ENCODE assay signal across 7 mouse cellular contexts in genomic region chr9:108782836-108783547, GRCm38 (mm10). TPM values are rescaled to one million over a fixed set of nuclear protein-coding genes. Genes with fewer than 3 reads are reported as not detected.
DNase-seq lines count a peak whose midpoint lies in the region; ATAC-seq and TF ChIP-seq lines count a peak whose summit lies in the region.

No protein-coding gene starts in this region.

- H3K9me3 ChIP-seq in lung, embryonic 16.5 days (ENCODE audit: control insufficient read depth, low read length): no peaks in the 10 kb centered on the region
- no peaks in the 10 kb centered on the region for H3K9me3 ChIP-seq in erythroblast, embryonic 14.5 days (ENCODE audit: control insufficient read depth, low read length)
- H3K9me3 ChIP-seq in limb, embryonic 12.5 days: no peaks in the 10 kb centered on the region

- ATAC-seq in lung, embryonic 16.5 days (ENCODE audit: low read depth): peak; percentile 5; the same call in 1 of the 2 replicates
- ATAC-seq in limb, embryonic 12.5 days (ENCODE audit: insufficient number of reproducible peaks, insufficient read depth, low FRiP score, low TSS enrichment, low read depth): peak; percentile 3; the same call in 1 of the 2 replicates
- no peak for ATAC-seq in activated CD4-positive, CD25-positive, alpha-beta regulatory T cell, adult 4 months

- H3K27me3 ChIP-seq in lung, embryonic 16.5 days (ENCODE audit: control insufficient read depth, insufficient read depth, low read depth, low read length): no peaks in the 10 kb centered on the region
- peaks cover 18% of the 10 kb centered on the region for H3K27me3 ChIP-seq in erythroblast, embryonic 14.5 days (ENCODE audit: control insufficient read depth)
- H3K27me3 ChIP-seq in limb, embryonic 12.5 days: no peaks in the 10 kb centered on the region
- H3K27me3 ChIP-seq in small intestine, adult 2 months (ENCODE audit: control insufficient read depth, insufficient read depth, low read length): no peaks in the 10 kb centered on the region; the same call in 1 of the 2 replicates

- peak overlapping the region; percentile 51 for H3K4me2 ChIP-seq in lung, embryonic 16.5 days (ENCODE audit: low read depth, low read length)
- H3K4me2 ChIP-seq in limb, embryonic 12.5 days: peak overlapping the region; percentile 63

- peak overlapping the region; percentile 15; the same call in 1 of the 2 replicates for H3K27ac ChIP-seq in lung, embryonic 16.5 days (ENCODE audit: low read length)
- peak overlapping the region; percentile 57; the same call in 1 of the 2 replicates for H3K27ac ChIP-seq in limb, embryonic 12.5 days
- peak overlapping the region; percentile 50; the same call in 1 of the 2 replicates for H3K27ac ChIP-seq in small intestine, adult 2 months (ENCODE audit: insufficient read depth, low read depth, low read length)

- H3K4me1 ChIP-seq in lung, embryonic 16.5 days (replicated peaks; ENCODE audit: control insufficient read depth, insufficient read depth, low read length): peaks cover 26% of the 10 kb centered on the region
- H3K4me1 ChIP-seq in erythroblast, embryonic 14.5 days (ENCODE audit: control insufficient read depth): peaks cover 47% of the 10 kb centered on the region
- H3K4me1 ChIP-seq in limb, embryonic 12.5 days (replicated peaks): peaks cover 38% of the 10 kb centered on the region
- peaks cover 20% of the 10 kb centered on the region; the same call in 1 of the 2 replicates for H3K4me1 ChIP-seq in small intestine, adult 2 months (ENCODE audit: control insufficient read depth, insufficient read depth, insufficient read length, low read length)

- no peak for TF ChIP-seq POLR2A in small intestine, adult 2 months (IDR thresholded peaks at IDR 0.05; ENCODE audit: low read depth, low read length)

- no peak for TF ChIP-seq CTCF in small intestine, adult 2 months (IDR thresholded peaks at IDR 0.05; ENCODE audit: extremely low read depth, insufficient read length, insufficient replicate concordance, low read depth, low read length)

- peak overlapping the region; percentile 88 for H3K4me3 ChIP-seq in lung, embryonic 16.5 days (ENCODE audit: low read length)
- H3K4me3 ChIP-seq in erythroblast, embryonic 14.5 days (replicated peaks): peak overlapping the region; percentile 97
- H3K4me3 ChIP-seq in limb, embryonic 12.5 days (replicated peaks): peak overlapping the region; percentile 78
- H3K4me3 ChIP-seq in small intestine, adult 2 months (ENCODE audit: low read depth, low read length): peak overlapping the region; percentile 94

- no peak for DNase-seq in lung, adult 18-20 months
- DNase-seq in urinary bladder, adult 18-20 months (ENCODE audit: low spot score in 2 of 2): no peak

- 20% methylated on average over 9 of the region's 9 CpGs for WGBS in lung, embryonic 16.5 days
- 36% methylated on average over 9 of the region's 9 CpGs for WGBS in limb, embryonic 12.5 days
- 32% methylated on average over 9 of the region's 9 CpGs for WGBS in small intestine, adult 2 months

- no peaks in the 10 kb centered on the region; the same call in 1 of the 2 replicates for H3K36me3 ChIP-seq in lung, embryonic 16.5 days (ENCODE audit: control insufficient read depth, insufficient read depth, low read length)
- H3K36me3 ChIP-seq in erythroblast, embryonic 14.5 days (ENCODE audit: control insufficient read depth): peaks cover 23% of the 10 kb centered on the region
- H3K36me3 ChIP-seq in limb, embryonic 12.5 days: peaks cover 12% of the 10 kb centered on the region
- peaks cover 2% of the 10 kb centered on the region; the same call in 1 of the 2 replicates for H3K36me3 ChIP-seq in small intestine, adult 2 months (ENCODE audit: control insufficient read depth, insufficient read depth, low read length)

- H3K9ac ChIP-seq in lung, embryonic 16.5 days (ENCODE audit: low read length): peak overlapping the region; percentile 98
- H3K9ac ChIP-seq in limb, embryonic 12.5 days (replicated peaks): peak overlapping the region; percentile 97

RNA-seq across cellular contexts. Expression of gene Ip6k2, which starts 0.6 kb away (rescaled TPM):
- 62.1 and 68.1 TPM in 2 replicates for polyA plus RNA-seq in lung, embryonic 16.5 days (2015; fragmentation: Nextera tagmentation; extraction: Ambion mirVana)
- polyA plus RNA-seq in erythroblast, embryonic 14.5 days (2012): 5.9 and 7.9 TPM in 2 replicates
- 144 and 146 TPM in 2 replicates for polyA plus RNA-seq in limb, embryonic 12.5 days (2016; fragmentation: Nextera tagmentation; extraction: Ambion mirVana)
- 45.0 and 53.8 TPM in 2 replicates for polyA plus RNA-seq in small intestine, adult 2 months (2012; rRNA removed)
- polyA plus RNA-seq in activated CD4-positive, CD25-positive, alpha-beta regulatory T cell, adult 4 months (2017; shearing (Covaris generic)): 10 to 100 TPM; 13.2 to 15.8 TPM

RNA-seq across cellular contexts. Expression of gene Nckipsd, which starts 25.2 kb away (rescaled TPM):
- 13.2 and 15.4 TPM in 2 replicates for polyA plus RNA-seq in lung, embryonic 16.5 days (2015; fragmentation: Nextera tagmentation; extraction: Ambion mirVana)
- polyA plus RNA-seq in erythroblast, embryonic 14.5 days (2012): 0.14 and 1.5 TPM in 2 replicates
- 19.3 and 21.6 TPM in 2 replicates for polyA plus RNA-seq in limb, embryonic 12.5 days (2016; fragmentation: Nextera tagmentation; extraction: Ambion mirVana)
- polyA plus RNA-seq in small intestine, adult 2 months (2012; rRNA removed): 13.5 and 18.1 TPM in 2 replicates
- 1 to 10 TPM; 3.9 to 7.3 TPM for polyA plus RNA-seq in activated CD4-positive, CD25-positive, alpha-beta regulatory T cell, adult 4 months (2017; shearing (Covaris generic))

RNA-seq across cellular contexts. Expression of gene Celsr3, which starts 43.1 kb away (rescaled TPM):
- 0.11 and 0.14 TPM in 2 replicates for polyA plus RNA-seq in lung, embryonic 16.5 days (2015; fragmentation: Nextera tagmentation; extraction: Ambion mirVana)
- polyA plus RNA-seq in erythroblast, embryonic 14.5 days (2012): 0.01 TPM in 2 replicates
- 0.14 and 0.30 TPM in 2 replicates for polyA plus RNA-seq in limb, embryonic 12.5 days (2016; fragmentation: Nextera tagmentation; extraction: Ambion mirVana)
- polyA plus RNA-seq in small intestine, adult 2 months (2012; rRNA removed): 1.5 and 1.7 TPM in 2 replicates
- not detected for polyA plus RNA-seq in activated CD4-positive, CD25-positive, alpha-beta regulatory T cell, adult 4 months (2017; shearing (Covaris generic))
